Mouse (Mus musculus) embryonic facial prominence, embryonic 14.5 days (tissue): ENCODE results near the gene Wdr49. TPM values are rescaled to one million over a fixed set of nuclear protein-coding genes. Genes with fewer than 3 reads are reported as not detected.

Source experiments
- ATAC-seq: fragments of 200-750 bp; cut with Nextera tagmentation; 2 replicates; pipeline ENCODE4 v1.8.0; 2017; ENCODE audit warnings: low read depth, moderate number of reproducible peaks, moderate TSS enrichment
- DNase-seq: peaks from one replicate; pipeline ENCODE4 v3.0.0-alpha.2; 2015; ENCODE audit warnings: low spot score
- H3K27ac ChIP-seq: fragments of 300-500 bp; sonication (generic); replicated peaks from 2 replicates; pipeline ENCODE4 v1.5.1; 2014; ENCODE audit warnings: low read depth, mild to moderate bottlenecking, low read length, moderate library complexity
- H3K27me3 ChIP-seq: fragments of 300-500 bp; sonication (generic); replicated peaks from 2 replicates; pipeline ENCODE4 v1.6.1; 2014; ENCODE audit warnings: low read length; ENCODE audit not compliant: control insufficient read depth, insufficient read depth
- H3K36me3 ChIP-seq: fragments of 300-500 bp; sonication (generic); 2 replicates; pipeline ENCODE4 v1.6.1; 2014; ENCODE audit warnings: low read length, mixed read lengths; ENCODE audit not compliant: control insufficient read depth, insufficient read depth
- H3K4me1 ChIP-seq: fragments of 300-500 bp; sonication (generic); 2 replicates; pipeline ENCODE4 v1.6.1; 2014; ENCODE audit warnings: antibody characterized with exemption, low read length; ENCODE audit not compliant: control insufficient read depth, insufficient read depth
- H3K4me2 ChIP-seq: fragments of 300-500 bp; sonication (generic); 2 replicates; pipeline ENCODE4 v1.6.1; 2014; ENCODE audit warnings: low read depth, mild to moderate bottlenecking, low read length, moderate library complexity, mixed read lengths
- H3K4me3 ChIP-seq: fragments of 300-500 bp; sonication (generic); 2 replicates; pipeline ENCODE4 v1.5.1; 2014; ENCODE audit warnings: low read depth, mild to moderate bottlenecking, low read length
- H3K9ac ChIP-seq: fragments of 300-500 bp; sonication (generic); 2 replicates; pipeline ENCODE4 v1.6.1; 2014; ENCODE audit warnings: low read depth, mild to moderate bottlenecking, low read length, moderate library complexity, mixed read lengths
- H3K9me3 ChIP-seq: fragments of 300-500 bp; sonication (generic); 2 replicates; pipeline ENCODE4 v1.6.1; 2016; ENCODE audit warnings: low read length; ENCODE audit not compliant: control insufficient read depth
- WGBS: fragments of 180-500 bp; shearing (Covaris S2); extraction: QIAGEN DNeasy Blood & Tissue Kit; methylation state at CpG from one replicate; pipeline ENCODE4 v1.1.7; 2014; 5-methylcytosine and 5-hydroxymethylcytosine counted together
- polyA plus RNA-seq: library from polyadenylated mRNA; unstranded; fragments of >200 nt; fragmentation: Nextera tagmentation; extraction: Ambion mirVana; gene quantifications from 2 replicates; pipeline ENCODE4 v1.2.1, GENCODE M21; 2014

The Wdr49 gene
- polyA plus RNA-seq, result not detected in 2 replicates

- WGBS, result 63% methylated on average over 2 of the region's 2 CpGs
- ATAC-seq, result no peak
Observed at GRCm38 (mm10) chr3:75482056-75482455, at the start of gene Wdr49. Gene Wdr49, minus strand, starts transcription at chr3:75482156.

GRCm38 (mm10) chr3:75531074-75531473, 49.1 kb upstream of the Wdr49 start:
- Histone ChIP-seq H3K27ac (no peak overlapping the region), H3K4me2 (no peak overlapping the region), H3K4me3 (no peak overlapping the region), H3K36me3 (peaks cover 22% of the 10 kb centered on the region), H3K9me3 (no peaks in the 10 kb centered on the region), H3K27me3 (no peaks in the 10 kb centered on the region), H3K4me1 (no peaks in the 10 kb centered on the region), H3K9ac (no peak overlapping the region)
- ATAC-seq (no peak), DNase-seq (no peak)
- WGBS, result 83% methylated on average over 3 of the region's 3 CpGs

More at GRCm38 (mm10) chr3:75482056-75482455, at the start of gene Wdr49:
- Histone ChIP-seq H3K4me2 (no peak within 1 kb of the TSS), H3K4me3 (no peak within 1 kb of the TSS), H3K36me3 (no peaks in the 10 kb centered on the region), H3K27ac (no peak within 1 kb of the TSS), H3K9me3 (no peaks in the 10 kb centered on the region), H3K9ac (no peak within 1 kb of the TSS), H3K27me3 (no peaks in the 10 kb centered on the region), H3K4me1 (no peaks in the 10 kb centered on the region)
- no peak for DNase-seq

- no peaks in the 10 kb centered on the region for H3K27me3 ChIP-seq
- peaks cover 43% of the 10 kb centered on the region for H3K36me3 ChIP-seq
- no peak overlapping the region for H3K9ac ChIP-seq
- no peaks in the 10 kb centered on the region for H3K9me3 ChIP-seq
- no peak overlapping the region for H3K27ac ChIP-seq
- H3K4me3 ChIP-seq, result no peak overlapping the region
- no peaks in the 10 kb centered on the region for H3K4me1 ChIP-seq
- 96% methylated on average over 1 of the region's 1 CpGs for WGBS
- DNase-seq (no peak), ATAC-seq (no peak)
- no peak overlapping the region for H3K4me2 ChIP-seq
Observed at GRCm38 (mm10) chr3:75522527-75522926, 40.6 kb upstream of the Wdr49 start.

GRCm38 (mm10) chr3:75521314-75521713, 39.4 kb upstream of the Wdr49 start:
- no peaks in the 10 kb centered on the region for H3K9me3 ChIP-seq
- DNase-seq (no peak), ATAC-seq (no peak)
- no peaks in the 10 kb centered on the region for H3K27me3 ChIP-seq
- no peak overlapping the region for H3K4me2 ChIP-seq
- H3K4me1 ChIP-seq, result no peaks in the 10 kb centered on the region
- WGBS, result 85% methylated on average over 2 of the region's 2 CpGs
- H3K9ac ChIP-seq, result no peak overlapping the region
- no peak overlapping the region for H3K27ac ChIP-seq
- peaks cover 30% of the 10 kb centered on the region for H3K36me3 ChIP-seq
- H3K4me3 ChIP-seq, result no peak overlapping the region

GRCm38 (mm10) chr3:75517631-75518250, 35.8 kb upstream of the Wdr49 start:
- Histone ChIP-seq H3K4me2 (no peak overlapping the region), H3K27me3 (no peaks in the 10 kb centered on the region), H3K4me1 (no peaks in the 10 kb centered on the region), H3K4me3 (no peak overlapping the region), H3K27ac (no peak overlapping the region), H3K9ac (no peak overlapping the region), H3K9me3 (no peaks in the 10 kb centered on the region), H3K36me3 (peaks cover 31% of the 10 kb centered on the region)
- 61% methylated on average over 7 of the region's 7 CpGs for WGBS
- no peak for ATAC-seq
- DNase-seq, result peak; percentile 9

- ATAC-seq, result peak; percentile 15; the same call in 1 of the 2 replicates
- H3K9ac ChIP-seq, result no peak overlapping the region
- WGBS, result 70% methylated on average over 7 of the region's 7 CpGs
- no peaks in the 10 kb centered on the region for H3K4me1 ChIP-seq
- DNase-seq, result peak; percentile 1
- H3K4me2 ChIP-seq, result no peak overlapping the region
- H3K9me3 ChIP-seq, result no peaks in the 10 kb centered on the region
- no peak overlapping the region for H3K4me3 ChIP-seq
- H3K27me3 ChIP-seq, result no peaks in the 10 kb centered on the region
- no peaks in the 10 kb centered on the region for H3K36me3 ChIP-seq
- no peak overlapping the region for H3K27ac ChIP-seq
Observed at GRCm38 (mm10) chr3:75498961-75499960, 17.3 kb upstream of the Wdr49 start.

- DNase-seq, result no peak
- H3K4me3 ChIP-seq, result no peak overlapping the region
- H3K4me1 ChIP-seq, result no peaks in the 10 kb centered on the region
- H3K4me2 ChIP-seq, result no peak overlapping the region
- no peak overlapping the region for H3K27ac ChIP-seq
- no peak for ATAC-seq
- 45% methylated on average over 3 of the region's 3 CpGs for WGBS
- H3K9ac ChIP-seq, result no peak overlapping the region
- H3K36me3 ChIP-seq, result no peaks in the 10 kb centered on the region
- H3K9me3 ChIP-seq, result no peaks in the 10 kb centered on the region
- H3K27me3 ChIP-seq, result no peaks in the 10 kb centered on the region
Observed at GRCm38 (mm10) chr3:75492913-75493312, 11.0 kb upstream of the Wdr49 start.

GRCm38 (mm10) chr3:75475106-75475505, 6.8 kb downstream of the Wdr49 start:
- no peaks in the 10 kb centered on the region for H3K9me3 ChIP-seq
- no peak overlapping the region for H3K27ac ChIP-seq
- H3K36me3 ChIP-seq, result no peaks in the 10 kb centered on the region
- no peak overlapping the region for H3K4me2 ChIP-seq
- WGBS, result 75% methylated on average over 7 of the region's 7 CpGs
- no peak overlapping the region for H3K9ac ChIP-seq
- H3K4me1 ChIP-seq, result no peaks in the 10 kb centered on the region
- DNase-seq (no peak), ATAC-seq (no peak)
- H3K27me3 ChIP-seq, result no peaks in the 10 kb centered on the region
- H3K4me3 ChIP-seq, result no peak overlapping the region
